Mouse (Mus musculus) splenic B cell, adult 2 months (primary cell): ENCODE data around the gene Gli3.

Experiments used
- DNase-seq: peaks from one replicate; pipeline ENCODE4 v3.0.0-alpha.2; 2011; ENCODE audit warnings: low read depth, low spot score
- H3K27me3 ChIP-seq: 2 replicates; pipeline ENCODE4 v1.6.1; 2012; ENCODE audit warnings: mild to moderate bottlenecking, low read length, moderate library complexity, mixed read lengths; ENCODE audit not compliant: control insufficient read depth, poor library complexity, insufficient read depth, severe bottlenecking
- H3K36me3 ChIP-seq: 2 replicates; pipeline ENCODE4 v1.6.1; 2012; ENCODE audit warnings: mild to moderate bottlenecking, low read length, moderate library complexity, mixed read lengths; ENCODE audit not compliant: control insufficient read depth, poor library complexity, insufficient read depth, severe bottlenecking

Gene Gli3

GRCm38 (mm10) chr13:15468421-15468820, 5.4 kb downstream of the Gli3 start:
- DNase-seq: no peak
- no peaks in the 10 kb centered on the region for H3K36me3 ChIP-seq
- H3K27me3 ChIP-seq: 0 out of 2 replicates have a peak, but pooled peaks cover 2% of the 10 kb centered on the region

GRCm38 (mm10) chr13:15470056-15470455, 7.0 kb downstream of the Gli3 start:
- DNase-seq: no peak
- Histone ChIP-seq H3K36me3 (no peaks in the 10 kb centered on the region), H3K27me3 (no peaks in the 10 kb centered on the region)

DNA sequence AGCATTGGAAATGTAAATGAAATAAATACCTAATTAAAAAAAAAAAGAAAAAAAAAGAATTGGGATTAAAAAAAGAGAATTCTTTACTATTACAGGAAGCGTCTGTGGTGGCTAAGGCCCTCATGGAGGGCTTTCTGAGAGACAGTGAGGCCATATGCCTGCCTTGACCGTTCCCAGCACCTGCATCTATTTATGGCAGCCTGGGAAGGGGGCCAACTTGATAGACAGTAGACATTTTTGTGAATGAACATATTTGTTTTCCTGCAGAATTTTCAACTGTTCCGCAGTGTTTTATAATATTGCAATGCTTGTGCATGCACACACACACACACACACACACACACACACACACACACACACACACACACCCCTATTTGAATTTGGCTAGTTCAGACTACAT, 9.7 kb downstream of the Gli3 start:
- H3K27me3 ChIP-seq: no peaks in the 10 kb centered on the region
- DNase-seq: no peak
- H3K36me3 ChIP-seq: no peaks in the 10 kb centered on the region

- no peaks in the 10 kb centered on the region for H3K36me3 ChIP-seq
- no peak for DNase-seq
- no peaks in the 10 kb centered on the region for H3K27me3 ChIP-seq
Observed at GRCm38 (mm10) chr13:15474393-15474792, 11.4 kb downstream of the Gli3 start.

DNA sequence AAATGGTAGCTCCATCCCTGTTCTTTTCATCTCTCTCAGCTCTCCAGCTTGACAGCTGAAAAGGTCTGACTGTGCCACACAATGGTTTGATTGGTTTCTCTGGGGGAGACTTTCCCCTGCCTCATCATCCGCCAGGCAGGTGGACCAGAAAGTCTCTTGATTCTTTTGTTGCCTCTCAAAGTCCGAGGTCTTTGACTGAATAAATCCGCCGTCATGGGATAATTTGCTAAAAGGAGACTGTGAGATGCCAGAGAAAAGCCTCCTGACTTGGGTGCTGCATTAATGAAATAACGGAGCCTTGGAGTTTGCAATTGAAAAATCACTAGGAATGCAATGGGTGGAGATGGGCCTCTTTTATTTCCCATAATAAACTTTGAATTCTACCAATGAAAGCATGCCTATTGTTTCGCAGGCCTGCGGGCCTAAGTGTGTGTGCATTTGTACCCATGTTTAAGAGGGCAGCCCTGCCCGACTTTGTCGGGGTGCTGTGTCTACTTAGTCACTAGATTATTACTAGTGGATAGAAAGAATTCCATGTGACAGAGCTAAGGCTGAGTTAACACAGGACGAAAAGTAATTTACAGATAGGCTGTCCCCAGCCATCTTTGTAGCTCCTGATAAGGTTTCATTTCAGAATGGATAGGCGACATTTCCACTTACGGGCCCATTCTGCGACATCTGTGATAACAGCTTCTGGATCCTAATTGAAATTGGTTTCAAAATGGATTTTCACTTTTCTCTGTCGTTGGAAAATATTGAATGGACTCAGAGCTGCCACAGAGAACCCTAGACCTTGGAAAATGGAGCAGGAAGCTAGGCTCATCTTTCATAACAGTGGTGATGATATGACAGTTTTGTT, 23.2 kb downstream of the Gli3 start:
- Histone ChIP-seq H3K36me3 (no peaks in the 10 kb centered on the region), H3K27me3 (no peaks in the 10 kb centered on the region)
- DNase-seq: no peak

DNA sequence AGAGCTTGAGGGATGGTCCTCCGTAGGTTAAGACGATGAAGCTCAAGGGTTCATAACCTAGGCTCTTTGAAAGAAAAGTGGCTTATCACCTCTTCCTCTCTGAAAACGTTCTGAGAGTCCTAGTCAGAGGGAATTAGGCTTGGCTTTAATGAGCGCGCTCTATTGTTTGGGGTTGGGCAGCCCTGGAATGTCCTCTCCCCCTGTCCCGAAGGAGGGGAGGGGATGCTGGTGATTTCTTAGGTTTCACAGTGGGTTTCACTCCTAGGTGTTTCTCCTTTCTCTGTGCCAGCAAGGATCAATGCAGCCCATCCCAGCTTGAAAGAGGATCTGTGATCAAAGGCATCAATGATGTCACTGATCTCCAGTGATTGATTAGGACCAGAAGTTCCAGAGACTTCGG, 24.3 kb downstream of the Gli3 start:
- H3K36me3 ChIP-seq: no peaks in the 10 kb centered on the region
- DNase-seq: no peak
- no peaks in the 10 kb centered on the region for H3K27me3 ChIP-seq

DNA sequence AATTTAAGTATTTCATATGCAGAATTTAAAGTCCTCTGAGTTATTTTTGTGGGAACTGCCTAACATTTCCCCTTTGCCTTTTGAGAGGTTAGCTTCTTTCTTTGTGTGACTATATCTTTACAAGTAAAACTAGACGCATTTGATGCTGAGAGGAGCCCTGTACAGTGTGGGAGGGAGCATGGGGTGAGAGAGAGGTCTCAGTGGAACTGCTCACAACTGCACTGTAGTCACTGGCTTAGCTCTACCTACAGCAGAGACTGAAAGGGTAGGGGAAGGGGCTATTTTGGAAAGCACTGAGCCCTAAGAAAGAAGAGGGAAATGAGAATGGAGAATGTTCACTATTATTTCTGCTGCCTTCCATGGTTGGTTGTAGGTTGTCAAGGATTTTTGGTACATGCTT, 25.0 kb downstream of the Gli3 start:
- Histone ChIP-seq H3K27me3 (no peaks in the 10 kb centered on the region), H3K36me3 (no peaks in the 10 kb centered on the region)
- no peak for DNase-seq

GRCm38 (mm10) chr13:15495820-15496219, 32.8 kb downstream of the Gli3 start:
- Histone ChIP-seq H3K36me3 (no peaks in the 10 kb centered on the region), H3K27me3 (no peaks in the 10 kb centered on the region)
- DNase-seq: no peak

DNA sequence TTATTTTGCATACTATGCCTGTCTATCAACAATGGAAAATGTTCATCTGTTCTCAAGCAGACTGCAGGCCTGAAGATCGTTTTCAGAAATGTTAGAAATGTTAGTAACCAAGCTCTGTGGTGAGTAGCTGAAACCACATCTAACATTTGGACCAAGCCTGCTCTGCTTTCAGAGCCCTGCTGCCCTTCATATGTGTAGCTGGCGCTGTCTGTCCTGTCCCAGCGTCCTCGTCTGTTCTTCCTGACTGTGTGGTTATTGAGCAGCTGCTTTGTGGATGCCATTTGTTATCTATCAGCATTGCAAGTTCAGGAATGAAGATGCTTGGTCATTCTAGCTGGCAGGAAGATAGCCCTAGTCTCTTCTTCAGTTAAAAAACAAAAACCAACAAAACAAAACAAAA, 35.3 kb downstream of the Gli3 start:
- no peaks in the 10 kb centered on the region for H3K36me3 ChIP-seq
- no peaks in the 10 kb centered on the region for H3K27me3 ChIP-seq
- no peak for DNase-seq

- no peaks in the 10 kb centered on the region for H3K27me3 ChIP-seq
- no peak for DNase-seq
Observed at GRCm38 (mm10) chr13:15510925-15511324, 47.9 kb downstream of the Gli3 start.

GRCm38 (mm10) chr13:15513114-15513513, 50.1 kb downstream of the Gli3 start:
- DNase-seq: no peak
- H3K36me3 ChIP-seq: no peaks in the 10 kb centered on the region
- H3K27me3 ChIP-seq: no peaks in the 10 kb centered on the region

More at GRCm38 (mm10) chr13:15510925-15511324, 47.9 kb downstream of the Gli3 start:
- no peaks in the 10 kb centered on the region for H3K36me3 ChIP-seq

DNA sequence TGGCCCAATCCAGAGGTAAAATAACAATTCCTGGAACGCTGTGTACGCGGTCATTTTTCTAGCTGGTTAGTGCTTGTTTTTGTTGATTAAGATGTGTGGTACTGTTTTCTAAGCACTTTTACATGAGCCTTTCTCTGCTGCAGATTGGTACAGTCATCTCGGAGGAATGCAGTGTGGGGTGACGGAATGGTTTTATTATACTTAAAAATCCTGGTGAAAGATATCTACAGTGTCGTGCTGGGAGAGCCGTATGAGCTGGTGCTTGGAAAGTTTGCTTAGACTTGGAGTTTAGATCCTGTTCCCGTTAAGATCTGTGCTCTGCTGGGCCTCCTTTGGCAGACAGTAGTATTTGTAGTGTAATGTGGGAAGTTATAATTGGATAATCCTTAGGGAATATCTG, 51.0 kb downstream of the Gli3 start:
- Histone ChIP-seq H3K36me3 (no peaks in the 10 kb centered on the region), H3K27me3 (no peaks in the 10 kb centered on the region)
- DNase-seq: no peak

DNA sequence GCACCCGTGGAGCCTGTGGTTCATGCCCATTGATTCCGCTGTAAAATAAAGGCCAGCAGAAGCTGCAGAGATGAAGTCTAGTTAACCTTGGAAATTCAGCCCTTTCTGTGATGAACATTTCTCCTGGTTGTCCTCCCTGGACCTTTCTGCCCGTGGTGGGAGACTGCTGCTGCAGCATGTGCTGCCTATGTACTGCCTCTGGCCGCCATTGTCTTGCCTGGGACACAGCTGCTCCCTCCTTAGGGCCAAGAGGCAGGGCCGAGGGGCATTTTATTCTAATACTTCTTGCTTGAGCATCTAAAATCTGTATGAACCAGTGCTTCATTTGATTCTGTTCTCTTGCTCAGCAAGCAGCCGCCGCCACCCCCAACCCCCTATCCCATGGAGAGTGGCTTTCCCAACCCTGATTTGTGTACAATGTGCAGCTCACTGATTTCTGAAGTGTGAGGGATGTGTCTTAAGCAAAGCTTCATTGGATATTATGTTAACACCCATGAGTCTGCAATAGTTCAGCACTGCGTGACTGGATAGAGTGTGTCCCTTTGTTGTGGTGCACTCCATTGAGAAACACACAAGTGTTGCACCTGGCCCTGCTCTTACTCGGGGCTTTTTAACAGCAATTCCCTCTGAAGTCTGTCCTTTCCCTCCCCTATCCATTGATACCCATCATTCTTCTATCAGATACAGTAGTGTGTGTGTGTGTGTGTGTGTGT, 54.2 kb downstream of the Gli3 start:
- H3K27me3 ChIP-seq: no peaks in the 10 kb centered on the region
- no peaks in the 10 kb centered on the region for H3K36me3 ChIP-seq
- no peak for DNase-seq

DNA sequence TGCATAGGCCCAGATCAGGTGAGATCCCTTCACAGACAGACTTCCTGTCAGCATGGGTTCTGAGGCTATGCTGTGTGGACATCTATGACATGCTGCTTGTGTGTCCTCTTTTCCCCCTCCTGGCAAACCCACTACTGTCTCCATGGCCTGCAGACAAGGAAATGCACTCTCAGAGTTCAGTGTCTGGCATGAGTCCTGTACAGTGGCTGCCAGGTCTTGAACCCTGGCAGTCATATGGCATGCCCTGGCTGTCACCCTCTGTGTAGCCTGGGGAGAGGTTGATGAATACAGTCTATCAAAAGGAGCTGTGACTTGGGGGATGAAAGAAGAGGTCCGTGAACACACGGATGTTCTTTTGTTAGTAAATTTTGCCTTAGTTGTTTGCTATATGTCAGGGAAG, 57.3 kb downstream of the Gli3 start:
- no peak for DNase-seq

GRCm38 (mm10) chr13:15522153-15522552, 59.1 kb downstream of the Gli3 start:
- DNase-seq: no peak
- no peaks in the 10 kb centered on the region for H3K36me3 ChIP-seq
- no peaks in the 10 kb centered on the region for H3K27me3 ChIP-seq

More for the DNA sequence above, 57.3 kb downstream of the Gli3 start:
- H3K36me3 ChIP-seq: no peaks in the 10 kb centered on the region
- H3K27me3 ChIP-seq: no peaks in the 10 kb centered on the region
